Mouse (Mus musculus): ENCODE data around the gene Wnk2. TPM values are rescaled to one million over a fixed set of nuclear protein-coding genes. Genes with fewer than 3 reads are reported as not detected.

Gene Wnk2
- polyA plus RNA-seq, 1 experiment from 2014 or later, result 0.36 TPM

DNA sequence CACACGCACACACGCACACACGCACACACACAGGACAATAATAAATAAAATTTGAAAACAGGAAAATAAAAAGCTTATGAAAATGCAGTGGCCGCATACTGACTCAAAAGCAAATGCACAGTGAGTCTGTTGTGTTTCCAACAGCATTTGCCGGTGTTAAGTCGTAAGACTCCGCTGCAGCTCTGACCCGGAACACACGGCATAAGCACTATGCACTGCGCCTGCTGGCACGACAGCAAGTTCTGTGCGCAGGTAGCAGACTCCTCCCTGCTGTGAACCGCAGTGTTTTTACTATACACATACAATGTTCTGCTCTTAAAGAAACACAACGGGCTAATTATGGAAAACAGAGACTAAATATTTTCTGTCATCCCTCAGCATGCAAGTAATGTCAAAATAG is 32.9 kb downstream of the Wnk2 start:
- H3K27ac ChIP-seq (ENCODE audit: low read length), result no peak overlapping the region

DNA sequence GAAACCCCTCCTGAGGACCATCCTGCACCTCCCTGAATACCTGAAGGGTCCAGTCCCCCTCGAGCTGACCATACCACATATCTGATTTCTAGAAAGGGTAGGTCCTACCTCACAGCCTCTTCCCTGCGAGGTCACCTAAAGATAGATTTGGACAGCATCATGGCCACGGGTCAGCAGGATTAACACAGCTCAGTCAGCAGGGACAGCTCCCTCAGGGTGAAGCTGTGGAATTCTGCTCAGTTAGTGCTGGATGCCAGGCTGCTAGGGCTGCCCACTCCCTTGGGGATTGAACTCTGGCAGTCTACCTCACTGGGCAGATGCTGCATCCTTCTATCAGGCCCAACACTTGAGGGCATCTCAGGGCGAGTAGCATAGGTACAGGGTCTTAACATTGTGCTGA is 33.7 kb downstream of the Wnk2 start:
- Histone ChIP-seq H3K4me1 (ENCODE audit: insufficient read depth, low read depth, low read length) (no peaks in the 10 kb centered on the region), H3K9ac (replicated peaks; ENCODE audit: low read depth) (no peak overlapping the region), H3K4me2 (replicated peaks; ENCODE audit: low read depth, low read length) (no peak overlapping the region), H3K27me3 (replicated peaks; ENCODE audit: insufficient read depth, low read length) (no peaks in the 10 kb centered on the region), H3K9me3 (ENCODE audit: low read length) (no peaks in the 10 kb centered on the region), H3K4me3 (ENCODE audit: low read depth, low read length) (no peak overlapping the region), H3K36me3 (ENCODE audit: insufficient read depth, low read length) (no peaks in the 10 kb centered on the region), H3K27ac (ENCODE audit: low read length) (no peak overlapping the region)
- TF ChIP-seq EP300 (IDR thresholded peaks at IDR 0.05) (no peak), CTCF (IDR thresholded peaks at IDR 0.05) (no peak)
- ATAC-seq (no peak), DNase-seq (ENCODE audit: low spot score) (no peak)
- WGBS, result 55% methylated on average over 4 of the region's 4 CpGs

More for the DNA sequence above, 32.9 kb downstream of the Wnk2 start:
- DNase-seq (ENCODE audit: low spot score), result no peak
- Histone ChIP-seq H3K4me3 (ENCODE audit: low read depth, low read length) (no peak overlapping the region), H3K27me3 (replicated peaks; ENCODE audit: insufficient read depth, low read length) (no peaks in the 10 kb centered on the region), H3K4me1 (ENCODE audit: insufficient read depth, low read depth, low read length) (no peaks in the 10 kb centered on the region), H3K36me3 (ENCODE audit: insufficient read depth, low read length) (no peaks in the 10 kb centered on the region), H3K9me3 (ENCODE audit: low read length) (no peaks in the 10 kb centered on the region), H3K9ac (replicated peaks; ENCODE audit: low read depth) (no peak overlapping the region), H3K4me2 (replicated peaks; ENCODE audit: low read depth, low read length) (no peak overlapping the region)
- WGBS, result 85% methylated on average over 14 of the region's 14 CpGs
- no peak for ATAC-seq
- TF ChIP-seq EP300 (IDR thresholded peaks at IDR 0.05) (no peak), CTCF (IDR thresholded peaks at IDR 0.05) (no peak)

DNA sequence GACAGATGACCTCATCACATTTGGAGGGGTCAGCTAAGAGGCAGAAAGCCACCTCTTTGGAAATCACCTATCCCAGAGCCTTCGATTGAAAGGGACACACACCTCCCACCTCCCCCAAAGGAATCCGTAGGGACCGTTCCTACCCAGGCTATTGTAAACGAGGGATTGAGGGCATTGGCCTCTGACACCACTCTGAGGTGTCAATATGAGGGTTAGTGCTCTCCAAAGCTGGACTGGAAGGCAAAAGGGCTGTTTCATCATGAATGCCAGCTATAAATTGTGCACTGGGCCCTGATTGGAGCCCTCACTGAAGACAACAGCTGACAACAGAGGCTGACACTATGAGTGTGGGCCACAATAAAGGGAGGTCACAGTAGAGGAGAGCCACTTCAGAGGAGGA is 34.5 kb downstream of the Wnk2 start:
- WGBS, result 50% methylated on average over 4 of the region's 4 CpGs
- Histone ChIP-seq H3K9me3 (ENCODE audit: low read length) (no peaks in the 10 kb centered on the region), H3K4me1 (ENCODE audit: insufficient read depth, low read depth, low read length) (no peaks in the 10 kb centered on the region), H3K4me3 (ENCODE audit: low read depth, low read length) (no peak overlapping the region), H3K27me3 (replicated peaks; ENCODE audit: insufficient read depth, low read length) (no peaks in the 10 kb centered on the region), H3K4me2 (replicated peaks; ENCODE audit: low read depth, low read length) (no peak overlapping the region), H3K9ac (replicated peaks; ENCODE audit: low read depth) (no peak overlapping the region), H3K36me3 (ENCODE audit: insufficient read depth, low read length) (no peaks in the 10 kb centered on the region), H3K27ac (ENCODE audit: low read length) (no peak overlapping the region)
- no peak for DNase-seq (ENCODE audit: low spot score)
- TF ChIP-seq EP300 (IDR thresholded peaks at IDR 0.05) (no peak), CTCF (IDR thresholded peaks at IDR 0.05) (no peak)
- ATAC-seq, result no peak

DNA sequence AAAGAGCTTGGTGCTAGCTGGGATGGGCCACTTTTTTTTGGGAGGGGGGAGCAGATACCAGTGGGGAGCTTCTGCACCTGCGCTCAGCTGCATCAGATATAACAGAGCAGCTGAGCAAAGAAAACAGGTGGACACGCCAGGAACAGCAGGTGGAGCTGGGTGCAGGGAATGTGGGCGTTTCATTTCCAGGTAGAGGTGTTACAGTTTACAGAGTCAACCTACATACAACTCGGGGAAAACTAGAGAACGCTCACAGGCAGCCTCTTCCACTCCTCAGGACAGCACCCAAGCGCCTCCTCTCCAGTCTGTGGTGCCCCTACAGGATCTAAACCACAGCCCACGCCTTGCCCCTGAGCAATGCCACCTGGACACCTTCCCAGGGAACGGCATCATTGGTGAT is 35.2 kb downstream of the Wnk2 start:
- Histone ChIP-seq H3K4me1 (ENCODE audit: insufficient read depth, low read depth, low read length) (no peaks in the 10 kb centered on the region), H3K9ac (replicated peaks; ENCODE audit: low read depth) (no peak overlapping the region), H3K36me3 (ENCODE audit: insufficient read depth, low read length) (no peaks in the 10 kb centered on the region), H3K4me2 (replicated peaks; ENCODE audit: low read depth, low read length) (no peak overlapping the region), H3K4me3 (ENCODE audit: low read depth, low read length) (no peak overlapping the region), H3K27ac (ENCODE audit: low read length) (no peak overlapping the region), H3K27me3 (replicated peaks; ENCODE audit: insufficient read depth, low read length) (no peaks in the 10 kb centered on the region), H3K9me3 (ENCODE audit: low read length) (no peaks in the 10 kb centered on the region)
- no peak for TF ChIP-seq EP300 (IDR thresholded peaks at IDR 0.05)
- no peak for TF ChIP-seq CTCF (IDR thresholded peaks at IDR 0.05)
- ATAC-seq (no peak), DNase-seq (ENCODE audit: low spot score) (no peak)
- WGBS, result 68% methylated on average over 8 of the region's 8 CpGs

DNA sequence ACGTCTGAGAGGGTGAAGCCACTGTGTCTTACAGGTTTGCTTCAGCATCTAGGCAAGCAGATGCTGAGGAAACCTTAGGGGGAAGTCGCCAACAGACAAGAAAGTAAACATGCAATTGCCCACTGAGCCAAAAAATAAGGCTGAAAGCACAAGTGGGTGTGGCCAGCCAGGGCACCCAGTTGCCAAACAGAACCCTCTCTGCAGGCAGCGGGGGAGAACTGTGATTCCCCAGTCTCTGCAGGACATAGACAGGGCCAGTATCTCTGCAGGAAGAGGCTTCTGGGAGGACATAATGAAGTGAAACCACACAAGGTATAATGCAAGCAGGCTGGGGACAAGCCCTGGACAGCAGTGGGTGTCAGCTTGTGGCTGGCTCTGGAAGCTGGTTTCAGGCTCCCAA is 38.1 kb downstream of the Wnk2 start:
- DNase-seq (ENCODE audit: low spot score), result no peak
- WGBS, result 56% methylated on average over 3 of the region's 3 CpGs
- Histone ChIP-seq H3K9me3 (ENCODE audit: low read length) (no peaks in the 10 kb centered on the region), H3K27ac (ENCODE audit: low read length) (no peak overlapping the region), H3K9ac (replicated peaks; ENCODE audit: low read depth) (no peak overlapping the region), H3K4me2 (replicated peaks; ENCODE audit: low read depth, low read length) (no peak overlapping the region), H3K4me1 (ENCODE audit: insufficient read depth, low read depth, low read length) (no peaks in the 10 kb centered on the region), H3K27me3 (replicated peaks; ENCODE audit: insufficient read depth, low read length) (no peaks in the 10 kb centered on the region), H3K4me3 (ENCODE audit: low read depth, low read length) (no peak overlapping the region), H3K36me3 (ENCODE audit: insufficient read depth, low read length) (no peaks in the 10 kb centered on the region)
- TF ChIP-seq CTCF (IDR thresholded peaks at IDR 0.05) (no peak), EP300 (IDR thresholded peaks at IDR 0.05) (no peak)
- ATAC-seq, result no peak

DNA sequence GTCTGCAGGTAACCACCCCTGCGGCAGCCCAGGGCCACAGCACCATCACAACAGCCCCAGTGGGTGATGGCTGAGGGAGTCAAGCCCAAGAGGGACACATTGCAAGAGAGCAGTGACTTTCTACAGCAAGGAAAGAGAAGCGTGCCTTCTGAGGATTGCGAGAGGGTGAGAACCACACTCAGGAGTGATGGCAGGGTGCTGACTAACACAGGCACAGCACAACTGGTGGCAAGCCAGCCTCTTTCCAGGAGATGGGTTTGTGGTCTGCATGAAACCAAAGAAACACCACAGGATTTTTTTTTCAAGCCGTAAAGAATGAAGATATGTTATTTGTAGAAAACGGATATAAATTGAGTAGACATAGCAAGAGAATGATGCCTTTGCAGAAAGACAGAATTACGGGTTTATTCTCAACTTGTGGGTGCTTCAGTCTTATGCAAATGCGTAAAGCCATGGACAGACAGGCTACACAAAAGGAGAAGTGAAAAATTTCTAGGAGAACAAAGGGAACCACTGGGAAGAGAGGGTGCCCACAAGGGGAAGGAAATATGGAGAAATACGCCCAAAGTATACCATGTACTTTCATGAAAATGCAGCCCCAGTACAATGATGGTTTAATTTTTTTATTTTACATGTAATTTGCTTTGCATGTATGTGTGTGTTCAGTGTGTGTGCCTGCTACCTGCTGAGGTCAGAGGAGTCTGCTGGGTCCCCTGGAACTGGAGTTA is 39.5 kb downstream of the Wnk2 start:
- Histone ChIP-seq H3K4me1 (ENCODE audit: insufficient read depth, low read depth, low read length) (no peaks in the 10 kb centered on the region), H3K9ac (replicated peaks; ENCODE audit: low read depth) (no peak overlapping the region), H3K4me3 (ENCODE audit: low read depth, low read length) (no peak overlapping the region), H3K27ac (ENCODE audit: low read length) (no peak overlapping the region), H3K27me3 (replicated peaks; ENCODE audit: insufficient read depth, low read length) (no peaks in the 10 kb centered on the region), H3K9me3 (ENCODE audit: low read length) (no peaks in the 10 kb centered on the region), H3K4me2 (replicated peaks; ENCODE audit: low read depth, low read length) (no peak overlapping the region), H3K36me3 (ENCODE audit: insufficient read depth, low read length) (no peaks in the 10 kb centered on the region)
- WGBS, result 83% methylated on average over 8 of the region's 8 CpGs
- ATAC-seq (no peak), DNase-seq (ENCODE audit: low spot score) (peak; percentile 11)
- no peak for TF ChIP-seq CTCF (IDR thresholded peaks at IDR 0.05)
- no peak for TF ChIP-seq EP300 (IDR thresholded peaks at IDR 0.05)

Data from lung, postnatal 0 days (tissue).